Mouse (Mus musculus): ENCODE measurements around the gene Msl2. TPM values are rescaled to one million over a fixed set of nuclear protein-coding genes. Genes with fewer than 3 reads are reported as not detected.

The Msl2 gene
- 3.8 and 3.9 TPM in 2 replicates for polyA plus RNA-seq (2016; fragmentation: Nextera tagmentation; extraction: Ambion mirVana)

DNA sequence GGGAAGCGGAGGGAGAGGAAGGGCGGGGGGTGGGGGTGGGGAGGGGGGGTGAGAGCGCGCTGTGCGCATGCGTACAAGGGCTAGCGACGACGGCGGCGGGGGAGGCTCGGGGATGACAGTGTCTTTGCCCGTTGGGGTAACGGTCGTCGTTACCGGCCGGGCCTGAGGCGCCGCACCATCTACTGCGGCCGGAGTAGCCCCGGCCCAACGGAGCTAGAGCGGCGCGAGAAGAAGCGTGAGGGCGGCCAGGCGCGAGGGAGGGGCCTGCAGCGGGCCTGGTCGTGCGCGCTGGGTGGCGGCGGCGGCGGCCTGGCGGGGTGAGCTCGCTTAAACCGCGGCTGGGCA, at the start of gene Msl2:
Gene Msl2 (plus strand): TSS at position 115 of the 345 bp plus-strand sequence.
- Histone ChIP-seq H3K4me1 (peaks cover 38% of the 10 kb centered on the region), H3K27me3 (ENCODE audit: low read depth, poor library complexity, severe bottlenecking) (no peaks in the 10 kb centered on the region), H3K36me3 (peaks cover 6% of the 10 kb centered on the region; the same call in 1 of the 2 replicates), H3K9me3 (replicated peaks) (no peaks in the 10 kb centered on the region), H3K27ac (replicated peaks) (peak within 1 kb of the TSS; percentile 97), H3K4me3 (peak within 1 kb of the TSS; percentile 75)
- no peak for DNase-seq (ENCODE audit: low spot score)
- 0% methylated on average over 31 of the region's 43 CpGs for WGBS

DNA sequence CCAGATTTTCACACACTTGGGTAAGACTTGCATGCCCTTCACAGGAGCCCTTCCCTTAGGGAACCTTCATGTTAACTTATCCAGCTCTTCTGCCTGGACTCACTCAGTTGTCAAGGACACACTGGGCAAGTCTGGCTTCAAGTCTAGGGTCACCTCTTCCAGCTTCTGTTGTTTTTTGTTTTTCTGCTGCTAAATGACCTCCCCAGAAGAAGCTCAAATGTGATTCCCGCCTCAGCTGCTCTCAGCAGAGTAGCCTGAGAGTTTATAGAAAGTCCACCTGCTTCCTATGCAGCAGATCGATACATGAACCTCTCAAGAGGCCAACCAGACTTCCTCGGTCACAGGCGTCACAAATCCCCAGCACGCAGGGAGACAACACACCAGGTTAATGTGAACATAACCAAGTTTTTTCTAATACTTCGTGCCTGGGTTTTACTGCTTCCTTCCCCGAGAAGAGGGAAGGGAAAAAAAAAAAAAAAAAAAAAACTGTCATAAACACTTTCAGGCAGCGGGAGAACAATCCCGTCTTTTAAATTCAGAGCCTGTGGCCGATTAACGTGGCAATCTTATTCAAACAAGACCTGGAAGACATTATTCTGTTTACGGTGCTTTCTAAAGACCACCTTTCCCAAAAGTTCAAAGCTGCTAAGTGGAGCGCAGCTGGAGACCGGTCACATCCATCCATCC, 40.0 kb upstream of the Msl2 start:
- H3K36me3 ChIP-seq = peaks cover 5% of the 10 kb centered on the region
- H3K4me3 ChIP-seq = peak overlapping the region; percentile 71
- H3K27ac ChIP-seq (replicated peaks) = peak overlapping the region; percentile 96
- no peaks in the 10 kb centered on the region for H3K9me3 ChIP-seq (replicated peaks)
- WGBS = 12% methylated on average over 14 of the region's 14 CpGs
- H3K27me3 ChIP-seq (ENCODE audit: low read depth, poor library complexity, severe bottlenecking) = no peaks in the 10 kb centered on the region
- H3K4me1 ChIP-seq = peaks cover 13% of the 10 kb centered on the region
- DNase-seq (ENCODE audit: low spot score) = peak; percentile 12

DNA sequence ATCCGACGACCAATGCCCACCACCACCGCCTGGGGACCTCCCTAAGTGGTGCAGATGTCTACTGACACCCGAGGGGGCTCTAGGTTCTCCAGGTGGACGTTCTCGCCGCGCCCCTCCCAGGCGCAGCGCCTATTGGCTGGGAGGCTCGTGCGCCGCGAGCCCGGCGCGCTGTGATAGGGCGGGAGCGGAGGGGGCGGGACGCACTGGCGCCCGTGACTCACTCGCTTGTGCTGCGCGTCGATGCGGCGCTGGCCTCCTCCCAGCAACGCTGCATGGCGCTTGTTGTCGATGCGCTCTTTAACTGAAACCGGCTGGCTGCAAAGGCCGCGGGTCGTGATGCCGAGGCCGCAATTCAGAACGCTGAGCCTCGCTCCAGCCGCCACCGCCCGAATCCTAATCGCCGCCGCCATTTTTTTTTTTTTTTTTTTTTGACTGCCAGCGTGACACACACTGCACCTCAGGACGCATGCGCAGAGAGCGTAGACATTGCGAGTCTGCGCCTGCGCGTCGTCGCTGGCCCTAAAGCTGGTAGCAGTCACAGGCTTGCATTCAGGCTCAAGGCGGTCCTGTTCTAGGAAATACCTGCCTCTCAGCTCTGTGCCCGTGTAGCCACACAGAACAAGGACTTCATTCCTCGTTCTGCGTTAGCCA, 39.3 kb upstream of the Msl2 start, which contains the start of gene Pccb:
Gene Pccb (minus strand): TSS at position 451 of the 651 bp plus-strand sequence.
- no peaks in the 10 kb centered on the region for H3K9me3 ChIP-seq (replicated peaks)
- no peaks in the 10 kb centered on the region for H3K36me3 ChIP-seq
- peak within 1 kb of the TSS; percentile 96 for H3K27ac ChIP-seq (replicated peaks)
- H3K4me1 ChIP-seq = peaks cover 13% of the 10 kb centered on the region
- WGBS = under 1% methylated on average over 61 of the region's 61 CpGs
- DNase-seq (ENCODE audit: low spot score) = peak; percentile 95
- peak within 1 kb of the TSS; percentile 71 for H3K4me3 ChIP-seq
- H3K27me3 ChIP-seq (ENCODE audit: low read depth, poor library complexity, severe bottlenecking) = no peaks in the 10 kb centered on the region

DNA sequence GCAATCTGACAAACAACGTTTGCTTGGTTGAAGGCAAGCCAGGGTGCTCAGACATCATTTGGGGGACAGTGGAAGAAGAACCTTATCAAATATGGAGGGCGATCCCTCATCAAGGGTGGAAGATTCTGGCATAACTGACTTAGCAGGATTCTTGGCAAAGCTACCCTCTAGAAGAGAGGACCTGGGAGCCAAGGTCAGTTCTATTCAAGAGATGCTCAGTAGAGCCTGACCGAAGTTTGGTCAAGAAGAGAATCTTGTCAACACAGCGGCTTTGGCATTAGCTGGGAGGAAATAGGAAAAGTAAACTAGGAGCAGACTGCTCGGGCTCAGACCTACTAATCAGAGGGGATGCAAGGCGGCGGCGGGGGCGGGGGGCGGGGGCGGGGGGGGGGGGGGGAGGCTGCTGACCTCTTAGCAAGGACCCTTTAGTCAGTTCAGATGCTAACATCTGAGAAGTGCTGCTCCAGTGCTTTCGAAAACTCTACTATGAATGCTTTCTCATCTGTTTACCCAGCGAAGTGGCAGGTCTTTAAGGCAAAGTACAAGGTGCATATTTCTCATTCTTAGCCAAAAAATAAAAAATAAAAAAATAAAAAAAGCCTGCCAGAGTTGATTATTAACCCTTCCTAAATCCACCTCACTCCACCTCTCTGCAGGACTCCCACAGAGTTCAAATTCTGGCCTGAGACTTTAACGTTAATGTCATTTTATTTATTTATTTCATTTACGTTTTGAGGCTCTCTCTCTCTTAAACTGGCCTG, 37.9 kb upstream of the Msl2 start:
- DNase-seq (ENCODE audit: low spot score) = no peak
- Histone ChIP-seq H3K4me1 (peaks cover 13% of the 10 kb centered on the region), H3K27ac (replicated peaks) (no peak overlapping the region), H3K27me3 (ENCODE audit: low read depth, poor library complexity, severe bottlenecking) (no peaks in the 10 kb centered on the region), H3K4me3 (no peak overlapping the region), H3K36me3 (no peaks in the 10 kb centered on the region), H3K9me3 (replicated peaks) (no peaks in the 10 kb centered on the region)
- 86% methylated on average over 13 of the region's 15 CpGs for WGBS

- peaks cover 13% of the 10 kb centered on the region for H3K4me1 ChIP-seq
- H3K9me3 ChIP-seq (replicated peaks) = no peaks in the 10 kb centered on the region
- 92% methylated on average over 2 of the region's 2 CpGs for WGBS
- no peak overlapping the region for H3K4me3 ChIP-seq
- no peaks in the 10 kb centered on the region for H3K27me3 ChIP-seq (ENCODE audit: low read depth, poor library complexity, severe bottlenecking)
- no peaks in the 10 kb centered on the region for H3K36me3 ChIP-seq
- no peak overlapping the region for H3K27ac ChIP-seq (replicated peaks)
- no peak for DNase-seq (ENCODE audit: low spot score)
These were observed 37.0 kb upstream of the Msl2 start for GRCm38 (mm10) chr9:101036876-101037275.

DNA sequence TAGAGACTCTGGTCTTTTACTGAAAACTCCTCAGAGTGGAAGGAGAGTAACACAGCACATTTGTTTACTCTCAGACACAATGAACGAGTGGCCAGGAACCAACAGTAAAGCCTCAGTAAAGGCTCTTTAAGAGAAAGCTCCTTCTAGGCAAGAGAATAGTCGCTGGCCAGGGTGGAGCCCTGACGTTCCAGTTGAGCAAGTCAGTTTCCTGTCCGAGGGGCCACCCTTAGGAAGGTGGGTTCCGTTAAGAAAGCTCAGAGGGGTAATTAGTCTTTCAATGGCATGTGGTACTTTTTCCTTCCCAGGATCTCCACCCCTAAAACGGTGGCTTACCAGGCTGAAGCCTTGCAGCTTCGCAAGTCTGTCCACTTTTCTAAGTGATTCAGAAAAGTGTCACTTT, 36.5 kb upstream of the Msl2 start:
- Histone ChIP-seq H3K4me3 (no peak overlapping the region), H3K9me3 (replicated peaks) (no peaks in the 10 kb centered on the region), H3K27ac (replicated peaks) (no peak overlapping the region), H3K4me1 (peaks cover 13% of the 10 kb centered on the region), H3K27me3 (ENCODE audit: low read depth, poor library complexity, severe bottlenecking) (no peaks in the 10 kb centered on the region), H3K36me3 (no peaks in the 10 kb centered on the region)
- DNase-seq (ENCODE audit: low spot score) = no peak
- 57% methylated on average over 7 of the region's 7 CpGs for WGBS

GRCm38 (mm10) chr9:101038634-101039033, 35.3 kb upstream of the Msl2 start:
- Histone ChIP-seq H3K27ac (replicated peaks) (no peak overlapping the region), H3K36me3 (no peaks in the 10 kb centered on the region), H3K27me3 (ENCODE audit: low read depth, poor library complexity, severe bottlenecking) (no peaks in the 10 kb centered on the region), H3K4me1 (peaks cover 9% of the 10 kb centered on the region), H3K9me3 (replicated peaks) (no peaks in the 10 kb centered on the region), H3K4me3 (no peak overlapping the region)
- 83% methylated on average over 5 of the region's 5 CpGs for WGBS
- DNase-seq (ENCODE audit: low spot score) = no peak

DNA sequence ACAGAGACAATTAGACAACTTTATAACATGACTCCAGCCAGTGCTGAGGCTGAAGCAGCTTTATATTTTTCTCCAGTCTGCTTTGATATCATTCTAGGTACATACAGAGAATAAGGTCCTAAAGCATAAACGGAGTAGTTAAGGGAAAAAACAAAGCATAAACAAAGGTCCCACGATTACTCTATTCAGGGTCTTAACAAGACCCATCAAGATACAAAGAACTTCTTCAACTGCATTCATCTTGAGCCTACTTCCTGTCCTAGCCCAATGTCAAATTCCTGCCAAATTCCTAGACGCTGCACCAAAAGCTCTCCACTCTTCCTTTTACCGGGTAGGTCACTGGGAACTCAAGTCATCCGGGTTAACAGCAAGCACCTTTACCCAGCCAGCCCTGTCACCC, 32.4 kb upstream of the Msl2 start:
- H3K4me1 ChIP-seq = peaks cover 6% of the 10 kb centered on the region; the same call in 1 of the 2 replicates
- 77% methylated on average over 5 of the region's 5 CpGs for WGBS
- no peaks in the 10 kb centered on the region for H3K36me3 ChIP-seq
- no peaks in the 10 kb centered on the region for H3K9me3 ChIP-seq (replicated peaks)
- no peak overlapping the region for H3K27ac ChIP-seq (replicated peaks)
- no peak for DNase-seq (ENCODE audit: low spot score)
- no peak overlapping the region for H3K4me3 ChIP-seq
- no peaks in the 10 kb centered on the region for H3K27me3 ChIP-seq (ENCODE audit: low read depth, poor library complexity, severe bottlenecking)

- H3K9me3 ChIP-seq (replicated peaks) = no peaks in the 10 kb centered on the region
- no peaks in the 10 kb centered on the region for H3K27me3 ChIP-seq (ENCODE audit: low read depth, poor library complexity, severe bottlenecking)
- no peak for DNase-seq (ENCODE audit: low spot score)
- no peak overlapping the region for H3K27ac ChIP-seq (replicated peaks)
- WGBS = 89% methylated on average over 9 of the region's 9 CpGs
- no peaks in the 10 kb centered on the region for H3K36me3 ChIP-seq
- no peak overlapping the region for H3K4me3 ChIP-seq
- H3K4me1 ChIP-seq = peaks cover 6% of the 10 kb centered on the region; the same call in 1 of the 2 replicates
These were observed 31.7 kb upstream of the Msl2 start for GRCm38 (mm10) chr9:101042249-101042648.

- 79% methylated on average over 15 of the region's 15 CpGs for WGBS
These were observed 28.1 kb upstream of the Msl2 start for GRCm38 (mm10) chr9:101045710-101046338.

DNA sequence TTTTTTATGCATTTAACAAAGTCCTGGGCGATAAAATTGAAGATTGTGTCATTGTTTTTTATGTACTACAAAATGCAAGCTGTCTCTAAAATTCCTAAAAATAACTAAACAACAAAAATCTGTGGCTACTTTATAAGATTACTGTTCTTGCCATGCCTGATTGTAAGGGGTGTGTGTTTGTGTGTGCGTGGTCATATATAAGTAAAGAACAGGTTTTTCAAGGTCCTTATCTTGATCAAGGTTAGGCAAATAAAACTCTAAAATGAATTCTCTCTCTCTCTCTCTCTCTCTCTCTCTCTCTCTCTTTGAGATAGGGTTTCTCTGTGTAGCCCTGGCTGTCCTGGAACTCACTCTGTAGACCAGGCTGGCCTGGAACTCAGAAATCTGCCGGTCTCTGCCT, 21.9 kb upstream of the Msl2 start:
- DNase-seq (ENCODE audit: low spot score) = no peak
- no peaks in the 10 kb centered on the region for H3K36me3 ChIP-seq
- 95% methylated on average over 3 of the region's 3 CpGs for WGBS
- no peaks in the 10 kb centered on the region for H3K4me1 ChIP-seq
- H3K27me3 ChIP-seq (ENCODE audit: low read depth, poor library complexity, severe bottlenecking) = no peaks in the 10 kb centered on the region
- no peak overlapping the region for H3K4me3 ChIP-seq
- no peak overlapping the region for H3K27ac ChIP-seq (replicated peaks)
- no peaks in the 10 kb centered on the region for H3K9me3 ChIP-seq (replicated peaks)

More at GRCm38 (mm10) chr9:101045710-101046338, 28.1 kb upstream of the Msl2 start:
- DNase-seq (ENCODE audit: low spot score) = no peak
- H3K36me3 ChIP-seq = no peaks in the 10 kb centered on the region
- H3K27ac ChIP-seq (replicated peaks) = no peak overlapping the region
- peaks cover 6% of the 10 kb centered on the region; the same call in 1 of the 2 replicates for H3K4me1 ChIP-seq
- no peaks in the 10 kb centered on the region for H3K9me3 ChIP-seq (replicated peaks)
- H3K27me3 ChIP-seq (ENCODE audit: low read depth, poor library complexity, severe bottlenecking) = no peaks in the 10 kb centered on the region
- H3K4me3 ChIP-seq = no peak overlapping the region

DNA sequence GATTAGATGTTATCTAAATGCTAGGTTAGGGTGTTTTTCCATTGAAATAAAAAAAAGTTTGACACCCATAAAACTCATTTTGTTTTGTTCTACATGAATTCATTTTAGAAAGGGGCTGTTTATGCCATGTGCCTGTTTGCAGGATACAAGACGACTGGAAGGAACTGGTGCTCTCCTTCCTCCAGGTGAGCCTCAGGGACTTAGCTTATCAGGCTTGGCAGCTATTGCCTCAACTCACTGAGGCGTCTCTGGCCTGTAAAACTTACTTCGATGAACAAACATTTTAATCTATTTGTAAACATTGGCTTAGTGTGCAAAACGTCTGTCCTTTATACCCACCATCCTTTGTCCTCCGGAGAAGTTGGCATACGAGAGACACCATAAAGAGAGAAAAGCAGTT, 21.2 kb upstream of the Msl2 start:
- H3K4me1 ChIP-seq = no peaks in the 10 kb centered on the region
- no peak overlapping the region for H3K4me3 ChIP-seq
- H3K36me3 ChIP-seq = no peaks in the 10 kb centered on the region
- no peaks in the 10 kb centered on the region for H3K27me3 ChIP-seq (ENCODE audit: low read depth, poor library complexity, severe bottlenecking)
- no peak overlapping the region for H3K27ac ChIP-seq (replicated peaks)
- no peak for DNase-seq (ENCODE audit: low spot score)
- H3K9me3 ChIP-seq (replicated peaks) = no peaks in the 10 kb centered on the region
- 68% methylated on average over 6 of the region's 6 CpGs for WGBS
